Mouse (Mus musculus): ENCODE results near the gene Tyrobp.

The Tyrobp gene

GRCm38 (mm10) chr7:30413596-30413995, at the start of gene Tyrobp:
TSS of gene Tyrobp (plus strand) at chr7:30413760.
- no peak for DNase-seq (ENCODE audit: extremely low spot score, low read depth, low spot score)

DNA sequence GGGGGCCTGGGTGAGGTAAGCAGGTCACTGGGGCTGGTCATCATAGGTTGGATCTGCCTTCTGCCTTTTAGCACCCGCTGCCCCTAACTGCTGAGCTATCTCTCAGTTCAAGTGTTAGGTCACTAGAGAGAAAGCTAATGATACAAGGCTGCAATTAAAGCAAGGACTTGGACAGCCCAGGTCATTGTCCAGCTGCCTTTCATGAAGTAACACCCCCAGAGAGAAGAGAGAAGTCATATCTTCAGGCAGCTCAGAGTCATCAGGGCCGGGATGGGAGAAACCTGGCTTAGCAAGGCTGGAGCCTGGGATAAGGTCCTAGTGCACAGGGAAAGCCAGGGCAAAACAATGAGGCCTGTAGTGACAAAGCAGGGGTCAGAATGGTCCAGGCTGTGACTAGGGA, 46.1 kb upstream of the Tyrobp start:
- no peak for DNase-seq (ENCODE audit: extremely low spot score, low read depth, low spot score)

DNA sequence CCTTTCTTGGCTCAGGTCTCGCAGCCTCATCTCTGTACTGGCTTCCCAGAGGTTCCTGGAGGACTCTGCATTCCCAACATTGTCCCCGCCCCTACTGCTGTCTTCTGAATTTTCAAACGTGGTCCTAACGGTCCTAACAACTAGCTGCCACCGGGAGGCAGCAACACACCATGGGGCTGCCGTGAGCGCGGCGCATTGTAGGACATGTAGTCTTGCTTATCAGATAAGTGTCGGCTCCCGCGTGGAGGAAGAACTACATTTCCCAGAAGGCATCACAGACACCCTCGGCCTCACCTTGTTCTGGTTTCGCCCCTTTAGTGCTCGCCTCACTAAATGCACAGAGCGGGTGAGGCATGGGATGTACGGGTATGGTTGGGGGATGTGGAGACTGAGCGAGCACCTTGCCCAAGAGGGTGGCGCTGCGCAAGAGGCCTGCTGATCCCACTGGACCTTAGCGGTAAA, 40.0 kb upstream of the Tyrobp start:
- DNase-seq (ENCODE audit: extremely low spot score, low read depth, low spot score): peak; percentile 85

GRCm38 (mm10) chr7:30380061-30380460, 33.5 kb upstream of the Tyrobp start:
- DNase-seq (ENCODE audit: extremely low spot score, low read depth, low spot score): no peak

- DNase-seq (ENCODE audit: extremely low spot score, low read depth, low spot score): no peak
These were observed 29.5 kb upstream of the Tyrobp start for GRCm38 (mm10) chr7:30384106-30384505.

DNA sequence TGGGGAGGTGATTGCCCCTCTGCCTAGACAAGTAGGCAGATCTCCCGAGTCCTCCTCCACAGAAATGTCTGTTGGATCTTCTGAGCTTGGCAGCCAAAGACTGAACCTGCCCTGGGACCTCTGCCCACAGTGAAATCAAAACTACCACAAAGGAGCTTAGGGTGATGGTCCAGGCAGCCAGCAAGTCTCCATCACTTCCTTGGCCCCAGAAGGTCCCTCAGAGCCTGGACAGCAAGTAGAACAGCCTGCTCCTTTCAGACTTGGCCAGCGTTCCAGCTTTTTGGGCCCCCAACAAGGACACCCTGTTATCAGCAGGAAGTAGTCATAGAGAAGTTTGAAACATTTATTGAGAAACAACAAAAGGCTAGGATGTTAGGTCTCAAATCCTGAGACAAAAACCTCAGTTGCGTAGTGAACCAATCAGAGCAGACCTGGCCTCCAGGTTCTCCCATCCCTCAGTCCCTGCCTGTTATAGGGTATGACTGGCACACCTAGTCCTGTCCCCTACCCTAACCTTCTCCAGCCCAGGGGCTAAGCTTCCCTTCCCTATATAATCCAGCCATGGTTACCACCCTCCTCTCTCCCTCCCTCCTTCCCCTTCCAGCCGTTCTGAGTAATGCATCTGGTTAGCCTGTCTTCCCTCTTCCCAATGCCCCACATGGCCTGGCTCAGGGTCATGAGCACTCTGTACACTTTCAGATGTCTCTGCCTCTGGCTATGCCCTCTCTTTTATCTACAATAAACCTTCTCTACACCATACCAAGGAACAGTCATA, 20.6 kb upstream of the Tyrobp start:
- no peak for DNase-seq (ENCODE audit: extremely low spot score, low read depth, low spot score)

DNA sequence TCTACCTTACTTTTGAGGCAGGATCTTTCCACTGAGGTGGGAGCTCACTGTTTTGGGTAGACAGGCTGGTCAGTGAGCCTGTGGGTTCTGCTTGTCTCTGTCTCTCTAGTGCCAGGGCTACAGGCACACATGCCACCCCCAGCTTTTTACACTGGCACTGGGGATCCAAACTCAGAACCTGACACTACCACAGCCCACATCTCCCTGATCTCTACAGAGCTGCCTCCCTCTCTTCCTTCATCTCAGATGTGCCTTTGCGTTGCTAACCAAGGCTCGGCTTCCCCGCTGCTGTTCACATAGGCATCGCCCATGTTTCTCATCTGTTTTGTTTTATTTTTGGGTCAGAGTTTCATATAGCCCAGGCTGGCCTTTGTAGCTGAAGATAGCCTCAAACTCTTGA, 19.9 kb upstream of the Tyrobp start:
- no peak for DNase-seq (ENCODE audit: extremely low spot score, low read depth, low spot score)

- no peak for DNase-seq (ENCODE audit: extremely low spot score, low read depth, low spot score)
These were observed 19.2 kb upstream of the Tyrobp start for GRCm38 (mm10) chr7:30394379-30394778.

DNA sequence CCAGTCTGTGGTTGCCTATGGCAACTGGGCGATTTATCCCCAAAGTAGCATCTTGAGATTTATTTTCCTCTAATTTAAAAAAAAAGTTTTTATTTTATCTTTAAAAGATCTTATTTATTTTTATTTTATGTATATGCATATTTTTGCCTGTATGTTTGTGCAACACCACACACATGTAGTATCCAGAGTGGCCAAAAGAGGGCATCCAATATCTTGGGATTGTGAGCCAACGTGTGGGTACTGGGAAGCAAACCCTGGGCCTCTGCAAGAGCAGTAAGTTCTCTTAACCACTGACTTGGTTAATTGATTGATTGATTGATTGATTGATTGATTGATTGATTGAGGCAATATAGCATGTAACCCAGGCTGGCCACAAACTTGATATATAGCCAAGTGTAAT, 18.7 kb upstream of the Tyrobp start:
- no peak for DNase-seq (ENCODE audit: extremely low spot score, low read depth, low spot score)

- DNase-seq (ENCODE audit: extremely low spot score, low read depth, low spot score): no peak
These were observed 13.9 kb upstream of the Tyrobp start for GRCm38 (mm10) chr7:30399671-30400070.

GRCm38 (mm10) chr7:30402343-30402742, 11.2 kb upstream of the Tyrobp start:
- DNase-seq (ENCODE audit: extremely low spot score, low read depth, low spot score): no peak

- no peak for DNase-seq (ENCODE audit: extremely low spot score, low read depth, low spot score)
These were observed 4.9 kb upstream of the Tyrobp start for GRCm38 (mm10) chr7:30408639-30409038.

DNA sequence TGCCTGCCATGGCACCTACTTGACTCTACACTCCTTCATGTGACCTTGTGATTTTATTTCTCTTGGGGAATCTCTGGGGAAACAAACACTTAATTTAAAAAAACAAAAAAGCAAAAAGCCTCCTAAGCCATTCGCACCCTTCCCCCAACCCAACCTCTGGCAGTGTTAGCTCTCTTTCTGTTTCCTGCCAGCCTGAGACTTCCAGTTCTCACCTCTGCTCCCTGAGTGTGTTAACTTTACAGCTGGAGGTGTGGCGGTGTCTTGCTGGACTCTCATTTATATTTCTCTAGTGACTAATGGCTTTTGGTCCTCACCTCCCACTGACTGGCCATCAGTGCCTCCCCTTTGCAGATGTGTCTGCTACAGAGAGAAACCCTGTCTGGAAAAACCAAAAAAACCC, 3.8 kb upstream of the Tyrobp start:
- DNase-seq (ENCODE audit: extremely low spot score, low read depth, low spot score): no peak

- no peak for DNase-seq (ENCODE audit: extremely low spot score, low read depth, low spot score)
These were observed 2.5 kb upstream of the Tyrobp start for GRCm38 (mm10) chr7:30411023-30411422.

GRCm38 (mm10) chr7:30412735-30413147, 819 bp upstream of the Tyrobp start:
- DNase-seq (ENCODE audit: extremely low spot score, low read depth, low spot score): no peak

DNA sequence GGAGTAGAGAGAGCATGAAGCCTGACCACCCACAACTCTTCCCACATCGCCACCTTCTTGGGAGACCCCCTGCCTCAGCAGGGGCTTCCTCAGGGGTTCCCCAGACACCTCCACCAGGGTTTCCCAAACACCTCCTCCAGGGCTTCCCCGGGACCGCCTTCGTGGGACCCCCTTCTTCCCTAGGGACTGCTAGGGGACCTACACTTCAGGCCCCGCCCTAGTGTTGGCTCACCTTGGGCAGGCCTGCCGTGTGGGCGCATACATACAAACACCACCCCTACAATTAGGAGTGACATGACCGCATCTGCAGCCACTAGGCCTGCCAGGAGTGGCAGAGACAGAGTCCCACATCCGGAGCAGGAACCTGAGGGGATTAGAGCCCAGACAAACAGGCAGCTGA, 4.3 kb downstream of the Tyrobp start:
- DNase-seq (ENCODE audit: extremely low spot score, low read depth, low spot score): no peak

DNA sequence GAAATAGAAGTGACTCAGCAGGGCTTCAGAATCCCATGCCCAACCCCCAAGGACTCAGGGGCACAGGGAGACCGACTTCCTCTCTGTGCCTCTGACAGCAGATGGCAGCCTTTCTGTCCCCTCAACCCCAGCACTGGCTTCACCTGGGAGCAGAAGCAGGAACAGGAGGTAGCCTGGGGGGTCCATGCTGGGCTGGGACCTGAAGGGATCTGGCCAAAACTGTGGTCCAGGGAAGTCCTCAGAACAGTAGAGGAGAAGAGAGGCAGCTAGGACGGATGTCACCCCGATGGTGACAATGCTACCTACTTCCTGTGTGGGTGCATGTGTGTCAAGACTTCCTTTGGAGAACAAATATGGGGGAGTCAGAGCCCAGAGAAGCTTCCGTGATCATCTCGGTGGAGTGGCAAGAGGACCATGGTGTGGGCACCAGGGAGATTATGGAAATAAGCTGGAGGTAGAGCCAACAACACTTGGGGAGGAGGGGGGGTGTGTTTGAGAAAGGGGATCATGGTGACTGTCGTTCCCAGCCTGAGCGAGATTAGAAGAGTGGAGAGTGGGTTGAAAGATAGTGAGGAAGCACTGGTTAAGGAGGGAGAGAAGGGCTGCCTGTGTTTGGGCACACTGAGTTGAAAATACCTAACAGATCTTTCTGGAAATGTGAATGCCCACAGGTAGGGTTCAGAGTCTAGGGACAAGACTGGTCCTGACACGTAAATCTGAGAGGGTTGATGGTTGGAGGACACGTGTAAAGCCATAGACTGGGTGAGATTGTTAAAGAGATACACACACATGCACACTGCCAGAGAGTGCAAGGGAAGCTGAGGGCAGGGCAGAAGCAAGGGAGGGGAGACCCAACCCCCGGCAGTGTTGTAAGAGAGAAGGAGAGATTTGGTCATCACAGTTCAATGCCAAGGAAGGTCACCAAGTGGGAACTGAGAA, 6.3 kb downstream of the Tyrobp start, which contains the start of gene Hcst:
Gene Hcst, minus strand, starts transcription at position 294 of the 939 bp plus-strand sequence.
- no peak for DNase-seq (ENCODE audit: extremely low spot score, low read depth, low spot score)

- DNase-seq (ENCODE audit: extremely low spot score, low read depth, low spot score): no peak
These were observed 7.1 kb downstream of the Tyrobp start for GRCm38 (mm10) chr7:30420673-30421072.

DNA sequence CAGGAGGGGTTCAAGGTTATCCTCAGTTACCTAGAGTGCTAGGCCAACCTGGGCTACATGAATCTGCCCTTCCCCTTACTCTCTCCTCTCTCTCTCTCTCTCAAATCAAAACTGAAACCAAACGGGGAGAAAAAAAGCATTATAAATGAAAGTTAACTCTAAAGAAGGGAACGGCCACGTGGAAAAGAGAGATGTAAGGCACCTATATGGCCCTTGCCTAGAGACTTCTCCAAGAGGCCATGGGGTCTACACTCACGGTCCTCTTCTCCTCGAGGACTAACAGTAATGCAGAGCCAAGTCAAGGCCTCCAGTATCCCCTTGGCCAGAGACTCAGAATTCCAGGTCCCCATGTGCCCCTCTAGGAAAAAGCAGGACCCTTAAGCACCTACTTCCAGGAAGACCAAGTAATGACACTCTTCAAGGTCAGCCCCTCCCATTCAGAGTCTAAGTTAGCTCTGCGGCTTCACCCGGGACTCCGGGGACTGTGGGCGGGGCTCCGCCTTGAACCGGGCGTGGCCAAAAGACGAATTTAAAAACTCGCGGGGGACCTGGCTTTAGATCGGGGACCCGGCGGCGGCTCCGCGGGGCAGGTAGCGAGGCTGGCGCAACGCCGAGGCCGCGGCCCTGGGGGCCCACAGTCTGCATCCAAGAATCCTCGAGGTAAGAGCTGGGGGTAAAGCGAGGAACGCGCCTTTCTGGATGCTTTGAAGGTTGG, 7.8 kb downstream of the Tyrobp start, which contains the start of gene Nfkbid:
Gene Nfkbid, plus strand, starts transcription at position 558 of the 715 bp plus-strand sequence.
- no peak for DNase-seq (ENCODE audit: extremely low spot score, low read depth, low spot score)

DNA sequence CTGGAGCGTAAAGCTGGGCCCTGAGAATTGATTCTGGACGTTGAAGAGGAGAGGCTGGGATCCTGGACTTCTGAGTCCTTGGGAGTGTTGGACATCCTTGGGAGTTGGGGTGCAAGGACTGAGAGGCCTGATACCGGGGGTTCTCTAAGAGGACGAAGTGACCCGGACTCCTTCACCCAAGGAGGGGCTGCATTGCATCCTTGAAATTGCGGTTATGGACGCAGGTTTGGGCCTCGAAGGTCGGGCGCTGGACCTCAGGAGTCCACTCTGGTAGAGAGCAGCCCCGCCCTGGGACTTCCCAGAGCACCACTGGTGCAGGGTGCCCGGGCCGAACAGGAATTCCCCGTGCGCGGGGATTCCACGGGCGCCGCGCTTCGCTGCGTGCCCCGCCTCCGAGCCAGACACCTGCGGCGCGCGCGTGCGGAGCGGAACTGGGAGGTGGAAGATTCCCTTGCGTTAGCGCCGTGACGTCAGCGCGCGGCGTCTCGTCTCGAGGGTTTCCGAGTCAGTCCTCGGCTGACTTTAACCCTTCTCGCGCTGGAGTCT, 8.4 kb downstream of the Tyrobp start:
- peak; percentile 33 for DNase-seq (ENCODE audit: extremely low spot score, low read depth, low spot score)

DNA sequence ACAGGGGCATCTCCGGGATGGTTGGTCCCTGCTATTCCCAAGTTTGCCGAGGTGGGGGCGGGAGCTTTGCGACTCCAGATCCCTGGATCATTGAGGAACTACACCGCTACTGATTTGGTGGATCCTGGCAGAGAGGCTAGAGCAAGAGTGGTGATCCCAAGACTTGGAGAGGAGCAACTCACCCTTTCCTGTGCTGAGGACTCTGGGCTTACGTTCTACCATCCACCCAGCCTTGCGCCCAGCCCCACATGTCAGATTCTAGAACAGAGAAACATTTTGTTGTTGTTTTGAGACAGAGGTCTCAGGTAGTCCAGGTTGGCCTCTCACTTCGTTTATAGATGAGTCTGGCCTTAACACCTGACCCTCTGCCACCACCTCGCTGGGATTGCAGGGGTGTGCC, 9.0 kb downstream of the Tyrobp start:
- no peak for DNase-seq (ENCODE audit: extremely low spot score, low read depth, low spot score)
